Mouse (Mus musculus): Measurements from ENCODE around the gene Cdc45.

Cdc45 gene

DNA sequence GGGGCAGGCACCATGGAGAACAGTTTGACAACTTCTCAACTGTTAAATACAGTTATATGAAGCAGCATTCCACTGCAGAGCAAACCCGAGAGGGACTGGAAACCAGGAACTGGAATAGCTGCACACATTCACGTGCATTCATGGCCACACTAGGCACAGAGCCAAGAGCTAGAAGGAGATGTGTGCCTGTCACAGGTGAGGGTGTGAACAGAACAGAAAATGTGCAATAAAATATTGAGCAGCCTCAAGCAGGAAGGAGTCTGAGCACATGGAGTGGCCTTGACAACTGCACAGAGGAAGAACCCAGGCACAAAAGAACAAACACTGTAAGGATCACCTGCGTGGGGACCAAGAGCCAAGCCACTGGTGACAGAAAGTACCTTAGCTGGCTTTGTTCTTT is 81.1 kb downstream of the Cdc45 start:
- no peak for DNase-seq (ENCODE audit: low read depth, low spot score)
